Mouse (Mus musculus): Measurements from ENCODE around the gene Top2a.

DNA sequence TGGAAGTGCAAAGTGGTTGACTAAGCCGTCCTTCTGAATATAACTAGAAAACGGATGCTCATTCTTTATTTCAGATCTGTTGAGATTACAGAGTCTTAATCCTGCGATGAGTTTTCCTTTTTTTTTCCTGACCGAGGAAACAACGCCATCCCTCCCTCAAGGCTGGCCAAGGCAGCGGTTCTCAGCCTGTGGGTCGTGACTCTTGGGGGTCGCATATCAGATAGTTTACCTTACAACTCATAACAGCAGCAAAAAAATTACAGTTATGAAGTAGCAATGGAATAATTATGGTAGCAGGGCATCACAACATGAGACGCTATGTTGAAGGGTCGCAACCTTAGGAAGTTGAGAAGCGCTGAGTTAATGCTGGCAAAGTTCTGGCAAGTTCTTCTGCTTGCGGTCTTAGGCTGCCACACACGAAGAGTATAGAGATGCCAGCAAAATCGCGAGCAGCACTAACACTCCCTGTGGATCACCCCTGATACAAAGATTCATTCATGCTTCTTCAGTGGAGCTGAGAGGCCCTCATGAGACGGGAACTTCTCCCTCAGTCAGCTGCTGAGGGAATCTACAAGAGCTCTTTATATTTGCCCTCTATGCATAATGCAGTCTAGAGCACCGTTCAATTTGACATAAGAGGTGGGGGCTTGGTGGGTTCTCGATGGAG is 612 bp upstream of the Top2a start:
- TF ChIP-seq POLR2A (IDR thresholded peaks at IDR 0.05; ENCODE audit: low read depth, low read length) (no peak), CTCF (IDR thresholded peaks at IDR 0.05; ENCODE audit: borderline replicate concordance, insufficient read depth, low read length) (no peak)
